Mouse (Mus musculus): ENCODE measurements around the gene Opalin. TPM values are rescaled to one million over a fixed set of nuclear protein-coding genes. Genes with fewer than 3 reads are reported as not detected.
A peak's percentile ranks its signal among the peaks of the same experiment; 100 is the strongest.

Opalin gene
- total RNA-seq, 1 experiment from 2014 or later: not detected

- ATAC-seq (replicated peaks; ENCODE audit: low read depth, poor library complexity, severe bottlenecking): no peak
Measured at GRCm38 (mm10) chr19:41081589-41081988, 4.7 kb upstream of the Opalin start.

- ATAC-seq (replicated peaks; ENCODE audit: low read depth, poor library complexity, severe bottlenecking): no peak
Measured at GRCm38 (mm10) chr19:41073746-41074455, 3.0 kb downstream of the Opalin start.

GRCm38 (mm10) chr19:41071500-41071899 lies 5.4 kb downstream of the Opalin start:
- ATAC-seq (replicated peaks; ENCODE audit: low read depth, poor library complexity, severe bottlenecking): peak; percentile 98

- ATAC-seq (replicated peaks; ENCODE audit: low read depth, poor library complexity, severe bottlenecking): no peak
Measured at GRCm38 (mm10) chr19:41054702-41055101, 22.2 kb downstream of the Opalin start.

GRCm38 (mm10) chr19:41053530-41053929 lies 23.4 kb downstream of the Opalin start:
- peak; percentile 87 for ATAC-seq (replicated peaks; ENCODE audit: low read depth, poor library complexity, severe bottlenecking)

GRCm38 (mm10) chr19:41052247-41052646 lies 24.7 kb downstream of the Opalin start:
- ATAC-seq (replicated peaks; ENCODE audit: low read depth, poor library complexity, severe bottlenecking): no peak

GRCm38 (mm10) chr19:41051714-41052113 lies 25.2 kb downstream of the Opalin start:
- ATAC-seq (replicated peaks; ENCODE audit: low read depth, poor library complexity, severe bottlenecking): peak; percentile 34

- ATAC-seq (replicated peaks; ENCODE audit: low read depth, poor library complexity, severe bottlenecking): no peak
Measured at GRCm38 (mm10) chr19:41048187-41048559, 28.7 kb downstream of the Opalin start.

- no peak for ATAC-seq (replicated peaks; ENCODE audit: low read depth, poor library complexity, severe bottlenecking)
Measured at GRCm38 (mm10) chr19:41047437-41048186, 29.3 kb downstream of the Opalin start.

- ATAC-seq (replicated peaks; ENCODE audit: low read depth, poor library complexity, severe bottlenecking): no peak
Measured at GRCm38 (mm10) chr19:41045091-41045770, 31.7 kb downstream of the Opalin start.

- peak; percentile 89 for ATAC-seq (replicated peaks; ENCODE audit: low read depth, poor library complexity, severe bottlenecking)
Measured at GRCm38 (mm10) chr19:41039110-41039509, 37.8 kb downstream of the Opalin start.

- ATAC-seq (replicated peaks; ENCODE audit: low read depth, poor library complexity, severe bottlenecking): peak; percentile 26; the same call in 1 of the 2 replicates
Measured at GRCm38 (mm10) chr19:41035809-41036551, 40.9 kb downstream of the Opalin start.

GRCm38 (mm10) chr19:41031869-41032268 lies 45.0 kb downstream of the Opalin start:
- no peak for ATAC-seq (replicated peaks; ENCODE audit: low read depth, poor library complexity, severe bottlenecking)

- peak; percentile 83 for ATAC-seq (replicated peaks; ENCODE audit: low read depth, poor library complexity, severe bottlenecking)
Measured at GRCm38 (mm10) chr19:41031009-41031408, 45.9 kb downstream of the Opalin start.

GRCm38 (mm10) chr19:41030161-41030560 lies 46.8 kb downstream of the Opalin start:
- no peak for ATAC-seq (replicated peaks; ENCODE audit: low read depth, poor library complexity, severe bottlenecking)

- ATAC-seq (replicated peaks; ENCODE audit: low read depth, poor library complexity, severe bottlenecking): no peak
Measured at GRCm38 (mm10) chr19:41029219-41029618, 47.7 kb downstream of the Opalin start, which contains the start of gene Dntt. Gene Dntt (plus strand): TSS chr19:41029275.

- no peak for ATAC-seq (replicated peaks; ENCODE audit: low read depth, poor library complexity, severe bottlenecking)
Measured at GRCm38 (mm10) chr19:41027601-41028000, 49.3 kb downstream of the Opalin start.

- no peak for ATAC-seq (replicated peaks; ENCODE audit: low read depth, poor library complexity, severe bottlenecking)
Measured at GRCm38 (mm10) chr19:41027024-41027423, 49.9 kb downstream of the Opalin start.

GRCm38 (mm10) chr19:41026551-41026950 lies 50.4 kb downstream of the Opalin start:
- ATAC-seq (replicated peaks; ENCODE audit: low read depth, poor library complexity, severe bottlenecking): peak; percentile 26

GRCm38 (mm10) chr19:41022244-41022643 lies 54.7 kb downstream of the Opalin start:
- ATAC-seq (replicated peaks; ENCODE audit: low read depth, poor library complexity, severe bottlenecking): peak; percentile 62
